In the genomic region with DNA sequence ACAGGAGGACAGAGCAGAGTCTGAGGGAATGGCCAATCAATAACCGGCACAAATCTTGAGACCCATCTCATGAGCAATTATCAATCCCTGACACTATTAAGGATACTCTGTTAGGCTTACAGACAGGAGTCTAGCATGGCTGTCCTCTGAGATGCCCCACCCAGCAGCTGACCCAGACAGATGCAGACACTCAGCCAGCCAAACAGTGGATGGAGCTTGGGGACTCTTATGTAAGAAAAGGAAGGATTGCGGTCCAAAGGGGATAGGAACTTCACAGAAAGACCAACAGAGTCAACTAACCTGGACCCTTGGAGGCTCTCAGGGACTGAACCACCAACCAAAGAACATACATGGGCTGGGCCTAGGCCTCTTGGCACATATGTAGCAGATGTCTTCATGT, we compare ENCODE assay signal across 22 mouse cellular contexts. TPM values are rescaled to one million over a fixed set of nuclear protein-coding genes. Genes with fewer than 3 reads are reported as not detected.
DNase-seq lines count a peak whose midpoint lies in the region.
"Had no signal": no experiment of that assay in that cellular context is flagged by ENCODE, and none has a peak within 500 bp of the region (broad histone marks: within the 10 kb centered on the region; RNA-seq: fewer than 3 reads in every experiment).

No protein-coding gene starts in this region.

- H3K9me3 ChIP-seq in heart, embryonic 10.5 days: no peaks in the 10 kb centered on the region
- H3K9me3 ChIP-seq: embryonic facial prominence, embryonic 12.5 days; kidney, embryonic 15.5 days; limb, embryonic 12.5 days; megakaryocyte, embryonic 14.5 days; neural tube, embryonic 15.5 days had no signal

- 0 out of 2 replicates have a peak, but pooled peaks cover 5% of the 10 kb centered on the region for H3K4me1 ChIP-seq in heart, embryonic 10.5 days
- H3K4me1 ChIP-seq: embryonic facial prominence, embryonic 12.5 days; limb, embryonic 12.5 days; neural tube, embryonic 15.5 days had no signal

- no peaks in the 10 kb centered on the region for H3K36me3 ChIP-seq in heart, embryonic 10.5 days
- H3K36me3 ChIP-seq: embryonic facial prominence, embryonic 12.5 days; kidney, embryonic 15.5 days; limb, embryonic 12.5 days; neural tube, embryonic 15.5 days had no signal

- WGBS in heart, embryonic 10.5 days: 97% methylated on average over 2 of the region's 2 CpGs

- peak; percentile 29 for DNase-seq in heart, adult 8-10 months (ENCODE audit: low spot score)
- DNase-seq in heart, embryonic 10.5 days (ENCODE audit: low spot score): no peak
- peak; percentile 13 for DNase-seq in lung, postnatal 36 days
- no peak for DNase-seq in lung, postnatal 10 days
- peak; percentile 39 for DNase-seq in gastrocnemius, postnatal 25 days
- DNase-seq in heart, postnatal 36 days: peak; percentile 15 to 41
- DNase-seq in adrenal gland, adult 18-20 months (ENCODE audit: low spot score in 2 of 2): no peak
- no peak for DNase-seq in adrenal gland, postnatal 4 days (ENCODE audit: low spot score in 2 of 2)
- DNase-seq: adrenal gland, adult 8-10 months; B cell, adult 2 months; cerebellum, adult 2 months; cerebellum, postnatal 25 days; forebrain, postnatal 0 days; layer of hippocampus, postnatal 36 days; liver, postnatal 0 days; right cerebral cortex, adult 18-20 months had no signal

- H3K4me3 ChIP-seq in heart, embryonic 10.5 days: no peak overlapping the region
- H3K4me3 ChIP-seq: embryonic facial prominence, embryonic 12.5 days; kidney, embryonic 15.5 days; limb, embryonic 12.5 days; megakaryocyte, embryonic 14.5 days; neural tube, embryonic 15.5 days had no signal

- no peaks in the 10 kb centered on the region for H3K27me3 ChIP-seq in heart, embryonic 10.5 days (ENCODE audit: insufficient read depth, poor library complexity, severe bottlenecking)
- H3K27me3 ChIP-seq: CH12.LX; embryonic facial prominence, embryonic 12.5 days; kidney, embryonic 15.5 days; limb, embryonic 12.5 days; megakaryocyte, embryonic 14.5 days; neural tube, embryonic 15.5 days had no signal

- H3K27ac ChIP-seq in heart, embryonic 10.5 days: no peak overlapping the region
- H3K27ac ChIP-seq: embryonic facial prominence, embryonic 12.5 days; kidney, embryonic 15.5 days; limb, embryonic 12.5 days; neural tube, embryonic 15.5 days had no signal

- intact Hi-C loops in heart, postnatal 36 days (cut with DNase I): no loop called here

RNA-seq across cellular contexts. Expression of gene Nipbl, which starts 42.7 kb away (rescaled TPM):
- 10 to 100 TPM; 26.0 to 30.2 (median 27.5) TPM for total RNA-seq in heart, adult 8-10 months (2022)
- 10.7 and 15.1 TPM in 2 replicates for polyA plus RNA-seq in heart, embryonic 10.5 days (2016; fragmentation: Nextera tagmentation; extraction: Ambion mirVana)
- 10 to 100 TPM; 17.9 to 19.1 TPM for total RNA-seq in gastrocnemius, postnatal 25 days (2021)
- total RNA-seq in heart, postnatal 36 days (2021): 10 to 100 TPM; 29.8 to 30.9 TPM
- total RNA-seq in adrenal gland, adult 18-20 months (2021): 10 to 100 TPM; 37.4 to 45.7 TPM
- total RNA-seq in adrenal gland, postnatal 4 days (2021): 10 to 100 TPM; 51.5 to 53.9 TPM

Comparison
In these comparisons a context has a peak if more than half of its experiments do, and no peak if none do; other contexts are left out.
1. DNase-seq: peak in heart, adult 8-10 months (single experiment), lung, postnatal 36 days (single experiment), gastrocnemius, postnatal 25 days (single experiment) and heart, postnatal 36 days (2 of 2); none in heart, embryonic 10.5 days (single experiment), lung, postnatal 10 days (single experiment), adrenal gland, adult 18-20 months (0 of 2) and adrenal gland, postnatal 4 days (0 of 2).